Mouse (Mus musculus) megakaryocyte, embryonic 14.5 days (primary cell): Measurements from ENCODE around the gene Tbl3. TPM values are rescaled to one million over a fixed set of nuclear protein-coding genes. Genes with fewer than 3 reads are reported as not detected.
A peak's percentile ranks its signal among the peaks of the same experiment; 100 is the strongest.

Experiments
- H3K27me3 ChIP-seq: replicated peaks from 2 replicates; pipeline ENCODE3; 2012; ENCODE audit warnings: inconsistent platforms
- H3K36me3 ChIP-seq: replicated peaks from 2 replicates; pipeline ENCODE3; 2012; ENCODE audit warnings: low read length, inconsistent platforms, mixed read lengths
- H3K4me1 ChIP-seq: 2 replicates; pipeline ENCODE4 v1.6.1; 2012; ENCODE audit warnings: inconsistent platforms
- H3K4me3 ChIP-seq: replicated peaks from 2 replicates; pipeline ENCODE3; 2012; ENCODE audit warnings: moderate library complexity, mild to moderate bottlenecking, inconsistent platforms
- H3K9me3 ChIP-seq: 2 replicates; pipeline ENCODE4 v1.6.1; 2012; ENCODE audit warnings: inconsistent platforms
- FLI1 ChIP-seq: IDR thresholded peaks from 2 replicates; pipeline ENCODE4 v1.6.1; 2012; ENCODE audit warnings: low read length, inconsistent platforms, mixed read lengths
- GATA1 ChIP-seq: IDR thresholded peaks from 3 replicates; pipeline ENCODE4 v1.6.1; 2012; ENCODE audit warnings: mixed read lengths, low read length, inconsistent platforms, borderline replicate concordance
- polyA plus RNA-seq: library from polyadenylated mRNA; stranded (reverse); fragments of >175 nt; gene quantifications from 2 replicates; pipeline ENCODE4 v1.2.3, GENCODE M21; 2012; ENCODE audit warnings: low replicate concordance; ENCODE audit not compliant: insufficient read depth

Gene Tbl3
- polyA plus RNA-seq, 1 experiment: 16.6 TPM

DNA sequence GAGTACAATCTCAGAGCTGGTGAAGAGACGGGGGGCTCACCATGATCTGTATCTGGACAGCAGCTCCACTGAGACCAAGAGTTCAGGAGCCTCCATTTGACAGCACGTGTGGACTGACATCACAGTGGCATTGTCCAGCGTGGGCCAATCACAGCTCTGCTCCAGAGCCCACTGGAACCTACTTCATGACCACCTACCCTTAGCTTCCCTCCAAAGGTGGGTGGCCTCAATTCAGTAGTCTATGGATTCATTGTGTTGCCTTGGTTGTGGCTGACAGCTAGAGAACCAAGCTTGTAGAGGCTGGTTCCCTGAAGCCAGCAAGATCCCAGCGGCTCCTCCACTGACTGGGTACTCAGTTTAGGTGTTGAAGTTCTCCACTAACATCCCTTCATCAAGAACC lies 10.5 kb upstream of the Tbl3 start, which contains the start of the genes Rnf151 and Rps2:
Rnf151 (minus strand) TSS at position 121 of the 400 bp plus-strand sequence.
Rps2 (plus strand) TSS at position 174 of the 400 bp plus-strand sequence.
- TF ChIP-seq FLI1: no peak
- peaks cover 32% of the 10 kb centered on the region for H3K4me1 ChIP-seq
- H3K4me3 ChIP-seq: peak within 1 kb of the TSS; percentile 70
- H3K9me3 ChIP-seq: no peaks in the 10 kb centered on the region
- peaks cover 52% of the 10 kb centered on the region for H3K36me3 ChIP-seq
- no peaks in the 10 kb centered on the region for H3K27me3 ChIP-seq

DNA sequence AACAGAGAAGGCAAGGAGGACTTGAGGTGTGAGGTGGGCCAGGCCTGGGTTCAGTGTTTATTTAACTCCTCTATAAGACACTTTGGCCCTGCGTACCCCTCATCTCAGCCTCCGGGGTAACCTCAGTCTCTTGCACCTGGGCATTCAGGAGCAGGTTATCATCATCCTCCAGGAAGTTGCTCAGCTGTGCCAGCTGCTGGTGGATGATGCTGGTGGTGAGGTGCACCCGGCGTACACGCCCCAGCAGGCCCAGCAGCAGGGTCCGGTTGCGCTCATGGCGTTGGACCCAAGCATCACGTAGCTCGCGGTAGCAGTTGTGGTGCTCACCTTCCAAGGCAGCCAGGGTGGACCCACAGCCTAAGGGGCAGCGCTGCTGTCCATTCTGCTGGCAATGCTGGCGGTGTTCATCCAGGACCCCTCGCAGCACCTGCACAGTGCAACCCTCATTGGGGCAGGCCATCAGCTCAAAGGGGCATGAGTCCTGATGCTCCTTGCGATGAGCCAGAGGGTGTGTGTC lies 8.8 kb upstream of the Tbl3 start:
- no peak for TF ChIP-seq FLI1
- no peak for TF ChIP-seq GATA1
- H3K4me3 ChIP-seq: peak overlapping the region; percentile 50
- H3K27me3 ChIP-seq: no peaks in the 10 kb centered on the region
- H3K36me3 ChIP-seq: peaks cover 38% of the 10 kb centered on the region
- no peaks in the 10 kb centered on the region for H3K9me3 ChIP-seq
- H3K4me1 ChIP-seq: peaks cover 15% of the 10 kb centered on the region

GRCm38 (mm10) chr17:24715556-24715955 lies 8.1 kb upstream of the Tbl3 start:
- Histone ChIP-seq H3K4me1 (peaks cover 11% of the 10 kb centered on the region), H3K9me3 (no peaks in the 10 kb centered on the region), H3K27me3 (no peaks in the 10 kb centered on the region), H3K4me3 (no peak overlapping the region), H3K36me3 (peaks cover 33% of the 10 kb centered on the region)
- TF ChIP-seq GATA1: no peak
- TF ChIP-seq FLI1: no peak

DNA sequence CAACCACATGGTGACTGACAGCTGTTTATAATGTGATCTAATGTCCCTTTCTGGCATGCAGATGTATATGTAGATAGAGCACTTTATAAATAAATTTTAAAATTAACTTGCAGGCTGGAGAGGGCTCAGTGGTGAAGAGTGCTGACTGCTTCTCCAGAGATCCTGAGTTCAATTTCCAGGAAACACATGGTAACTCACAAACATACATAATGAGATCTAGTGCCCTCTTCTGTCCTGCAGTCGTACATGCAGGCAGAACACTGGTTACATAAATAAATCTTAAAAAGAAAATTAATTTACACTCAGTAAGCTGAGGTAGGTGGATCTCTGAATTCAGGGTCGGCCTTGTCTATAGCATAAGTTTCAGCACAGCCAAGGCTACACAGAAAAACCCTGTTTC lies 1.2 kb upstream of the Tbl3 start:
- TF ChIP-seq GATA1: no peak
- no peak for TF ChIP-seq FLI1
- Histone ChIP-seq H3K27me3 (no peaks in the 10 kb centered on the region), H3K9me3 (no peaks in the 10 kb centered on the region), H3K4me1 (peaks cover 26% of the 10 kb centered on the region), H3K4me3 (peak overlapping the region; percentile 73), H3K36me3 (peaks cover 21% of the 10 kb centered on the region)

- H3K4me1 ChIP-seq: peaks cover 26% of the 10 kb centered on the region
- peak overlapping the region; percentile 97 for H3K4me3 ChIP-seq
- H3K36me3 ChIP-seq: peaks cover 23% of the 10 kb centered on the region
- H3K9me3 ChIP-seq: no peaks in the 10 kb centered on the region
- TF ChIP-seq GATA1: no peak
- no peak for TF ChIP-seq FLI1
- no peaks in the 10 kb centered on the region for H3K27me3 ChIP-seq
These were observed 453 bp upstream of the Tbl3 start for GRCm38 (mm10) chr17:24707801-24708425.

DNA sequence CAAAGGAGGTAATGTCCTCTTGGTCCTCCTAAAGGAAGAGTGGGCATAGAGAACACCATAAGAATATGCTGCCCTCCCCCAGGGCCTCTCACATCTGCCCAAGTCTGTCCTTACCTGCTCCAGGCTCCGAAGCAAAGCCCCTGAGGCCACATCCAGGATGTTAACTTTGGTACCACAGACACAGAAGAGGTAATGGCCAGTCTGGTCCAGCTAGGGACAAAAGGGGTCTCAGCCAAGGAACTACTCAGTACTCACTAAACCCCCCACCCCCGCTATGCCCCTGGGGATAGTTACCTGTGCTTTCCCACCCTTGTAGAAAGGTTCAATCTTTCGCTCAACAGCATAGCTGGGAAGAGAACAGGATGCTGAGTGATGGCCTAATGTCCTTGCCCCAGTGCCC lies 1.6 kb downstream of the Tbl3 start:
- no peaks in the 10 kb centered on the region for H3K9me3 ChIP-seq
- H3K36me3 ChIP-seq: peaks cover 43% of the 10 kb centered on the region
- TF ChIP-seq GATA1 (no peak), FLI1 (no peak)
- H3K27me3 ChIP-seq: no peaks in the 10 kb centered on the region
- peaks cover 26% of the 10 kb centered on the region for H3K4me1 ChIP-seq
- no peak overlapping the region for H3K4me3 ChIP-seq

DNA sequence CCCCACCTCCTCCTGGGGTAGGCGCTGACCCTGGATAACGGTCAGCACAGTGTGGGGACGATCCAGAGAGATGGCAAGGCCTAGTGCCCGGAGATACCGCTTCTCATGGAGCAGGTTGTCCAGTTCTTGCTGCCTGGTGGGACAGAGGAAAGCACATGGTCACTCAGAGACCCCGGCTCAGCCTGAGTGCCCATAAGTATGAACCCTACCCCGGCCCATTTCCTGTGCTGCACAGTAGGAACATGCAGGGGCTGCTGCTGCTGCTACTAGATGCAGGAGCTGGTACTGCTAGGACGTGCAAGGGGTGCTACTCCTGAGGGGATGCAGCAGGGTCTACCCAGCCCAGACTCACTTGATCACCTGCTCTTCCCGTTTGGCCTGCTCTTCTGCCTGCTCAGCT lies 6.2 kb downstream of the Tbl3 start:
- no peak for TF ChIP-seq FLI1
- TF ChIP-seq GATA1: no peak
- Histone ChIP-seq H3K9me3 (no peaks in the 10 kb centered on the region), H3K27me3 (no peaks in the 10 kb centered on the region), H3K4me3 (no peak overlapping the region), H3K36me3 (peaks cover 63% of the 10 kb centered on the region), H3K4me1 (peaks cover 39% of the 10 kb centered on the region)

DNA sequence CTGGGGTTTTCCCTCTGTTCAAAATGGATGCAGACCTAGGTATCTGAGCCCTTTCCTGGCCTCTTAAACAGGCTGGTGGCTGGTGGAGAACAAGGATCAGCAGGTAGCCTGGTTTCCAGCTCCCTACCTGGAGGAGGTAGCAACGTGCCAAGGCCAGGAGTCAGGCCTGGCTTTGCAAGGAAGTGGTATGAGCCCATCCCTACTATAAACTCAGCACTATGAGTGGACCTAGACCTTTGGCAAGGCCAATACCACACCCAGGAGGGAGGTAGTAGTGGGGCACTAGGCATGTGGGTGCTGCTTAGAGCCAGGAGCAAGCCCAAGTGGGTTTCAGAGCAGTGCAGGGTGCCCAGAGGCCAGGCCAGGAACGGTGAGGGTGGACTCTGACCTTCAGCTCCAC lies 8.0 kb downstream of the Tbl3 start:
- H3K4me3 ChIP-seq: no peak overlapping the region
- H3K9me3 ChIP-seq: no peaks in the 10 kb centered on the region
- TF ChIP-seq FLI1: no peak
- no peak for TF ChIP-seq GATA1
- peaks cover 35% of the 10 kb centered on the region for H3K4me1 ChIP-seq
- no peaks in the 10 kb centered on the region for H3K27me3 ChIP-seq
- H3K36me3 ChIP-seq: peaks cover 52% of the 10 kb centered on the region

DNA sequence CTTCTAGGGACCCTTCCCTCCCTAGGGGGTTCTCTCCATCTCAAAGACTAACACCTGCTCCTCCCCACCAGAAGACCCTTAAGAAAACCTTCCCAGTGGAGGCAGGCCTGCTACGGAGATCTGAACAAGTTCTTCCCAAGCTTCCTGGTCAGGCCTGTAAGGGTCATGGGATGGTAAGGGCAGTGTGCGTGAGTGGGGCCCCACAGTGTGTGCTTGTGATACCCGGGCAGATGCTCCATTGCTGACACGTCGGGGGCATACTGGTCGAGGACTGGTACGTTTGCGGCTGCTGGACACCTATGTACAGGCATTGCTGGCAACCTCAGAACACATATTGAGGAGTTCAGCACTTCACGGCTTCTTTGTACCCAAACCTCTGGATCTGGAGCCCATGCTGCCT lies 8.7 kb downstream of the Tbl3 start:
- Histone ChIP-seq H3K4me1 (peaks cover 37% of the 10 kb centered on the region), H3K9me3 (no peaks in the 10 kb centered on the region), H3K4me3 (no peak overlapping the region), H3K27me3 (no peaks in the 10 kb centered on the region), H3K36me3 (peaks cover 49% of the 10 kb centered on the region)
- TF ChIP-seq GATA1 (no peak), FLI1 (no peak)

DNA sequence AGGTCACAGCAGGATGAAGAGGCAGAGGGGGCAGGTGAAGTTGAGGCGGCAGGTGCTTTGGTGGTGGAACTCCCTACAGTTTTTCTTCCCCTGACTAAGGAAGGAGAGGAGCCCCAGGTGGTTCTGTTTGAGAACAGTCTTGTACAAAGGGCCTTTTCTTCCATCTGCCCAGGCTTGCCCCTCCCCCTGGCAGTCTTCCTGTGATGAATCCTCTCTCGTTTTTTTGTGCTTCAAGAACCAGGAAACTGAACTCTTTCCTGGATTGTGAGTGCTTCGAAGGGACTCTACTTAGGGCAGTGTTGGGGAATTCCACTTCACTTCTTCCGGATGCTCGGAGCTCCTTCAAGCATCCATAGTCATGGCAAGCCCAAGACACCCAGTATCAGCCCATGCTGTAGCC lies 9.5 kb downstream of the Tbl3 start:
- H3K36me3 ChIP-seq: peaks cover 51% of the 10 kb centered on the region
- no peak for TF ChIP-seq GATA1
- TF ChIP-seq FLI1: no peak

More for the DNA sequence above, 9.5 kb downstream of the Tbl3 start:
- H3K27me3 ChIP-seq: no peaks in the 10 kb centered on the region
- no peaks in the 10 kb centered on the region for H3K9me3 ChIP-seq
- peaks cover 41% of the 10 kb centered on the region for H3K4me1 ChIP-seq
- H3K4me3 ChIP-seq: no peak overlapping the region
